Comparison of ENCODE assay signal across 8 mouse cellular contexts in the genomic region with DNA sequence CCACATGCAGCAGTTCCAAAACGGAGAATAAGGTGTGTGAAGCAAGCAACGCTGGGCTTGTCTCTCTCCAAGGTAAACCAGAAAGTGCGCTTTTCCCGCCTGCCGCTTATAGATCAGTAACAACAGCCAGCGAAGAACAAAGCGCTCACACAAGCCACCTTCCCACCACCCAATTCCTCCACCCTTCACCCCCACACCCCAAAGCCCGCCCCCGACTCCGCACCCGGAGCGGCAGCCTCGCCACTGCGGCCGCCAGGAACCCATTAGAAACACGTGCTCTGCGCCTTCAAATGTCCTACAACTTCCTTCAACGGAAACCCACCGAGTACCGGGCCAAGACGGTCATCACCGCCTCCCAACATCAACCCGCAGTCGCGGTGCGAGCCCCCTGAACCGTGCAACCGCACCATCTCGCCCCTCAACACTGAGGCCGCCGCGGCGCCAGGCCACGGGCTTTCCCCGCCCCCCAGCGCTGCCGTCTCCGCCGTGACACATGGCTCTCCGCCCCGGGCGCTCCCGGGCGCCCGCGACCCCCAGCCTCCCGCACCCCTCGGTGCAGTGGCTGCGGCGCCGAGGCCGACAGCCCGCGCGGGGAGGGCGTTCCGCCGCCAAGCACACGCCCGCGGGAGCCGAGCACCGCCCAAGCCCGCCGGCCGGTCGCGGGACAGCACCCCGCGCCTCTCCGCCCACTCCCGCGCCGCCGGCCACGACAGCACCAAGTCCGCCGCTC. TPM values are rescaled to one million over a fixed set of nuclear protein-coding genes. Genes with fewer than 3 reads are reported as not detected.
A peak's percentile ranks its signal among the peaks of the same experiment; 100 is the strongest.
DNase-seq lines count a peak whose midpoint lies in the region; ATAC-seq lines count a peak whose summit lies in the region.

No protein-coding gene starts in this region.

- DNase-seq in 416B (ENCODE audit: low read depth) = peak; percentile 49
- peak; percentile 30 for DNase-seq in adrenal gland, adult 8-10 months
- DNase-seq in embryonic facial prominence, embryonic 11.5 days (ENCODE audit: low spot score) = peak; percentile 39
- peak; percentile 47 to 53 for DNase-seq in heart, adult 18-20 months
- peak; percentile 51 for DNase-seq in kidney, adult 18-20 months
- DNase-seq in spleen, postnatal 36 days (ENCODE audit: low spot score in 2 of 2) = peak; percentile 41 to 45

- no peaks in the 10 kb centered on the region; the same call in 1 of the 2 replicates for H3K4me1 ChIP-seq in embryonic facial prominence, embryonic 11.5 days (ENCODE audit: control insufficient read depth, insufficient read depth, low read length)
- H3K4me1 ChIP-seq in limb, embryonic 12.5 days (replicated peaks) = peaks cover 10% of the 10 kb centered on the region
- H3K4me1 ChIP-seq in midbrain, embryonic 16.5 days (ENCODE audit: control insufficient read depth, insufficient read depth, low read length) = peaks cover 21% of the 10 kb centered on the region

- ATAC-seq in embryonic facial prominence, embryonic 11.5 days (replicated peaks; ENCODE audit: insufficient number of reproducible peaks, low FRiP score, low TSS enrichment, low read depth) = no peak
- no peak; the same call in 1 of the 2 replicates for ATAC-seq in limb, embryonic 12.5 days (ENCODE audit: insufficient number of reproducible peaks, insufficient read depth, low FRiP score, low TSS enrichment, low read depth)
- peak; percentile 0; the same call in 1 of the 2 replicates for ATAC-seq in midbrain, embryonic 16.5 days

- peak overlapping the region; percentile 98 for H3K27ac ChIP-seq in embryonic facial prominence, embryonic 11.5 days (replicated peaks; ENCODE audit: low read depth, low read length)
- peak overlapping the region; percentile 99 for H3K27ac ChIP-seq in limb, embryonic 12.5 days
- peak overlapping the region; percentile 100 for H3K27ac ChIP-seq in midbrain, embryonic 16.5 days (ENCODE audit: low read length)

- no peaks in the 10 kb centered on the region for H3K27me3 ChIP-seq in embryonic facial prominence, embryonic 11.5 days (ENCODE audit: control insufficient read depth, insufficient read depth, low read length)
- H3K27me3 ChIP-seq in limb, embryonic 12.5 days = no peaks in the 10 kb centered on the region
- no peaks in the 10 kb centered on the region for H3K27me3 ChIP-seq in midbrain, embryonic 16.5 days (ENCODE audit: control insufficient read depth, insufficient read depth, low read depth, low read length)

- WGBS in embryonic facial prominence, embryonic 11.5 days = under 1% methylated on average over 76 of the region's 78 CpGs
- WGBS in limb, embryonic 12.5 days = under 1% methylated on average over 77 of the region's 78 CpGs
- WGBS in midbrain, embryonic 16.5 days = under 1% methylated on average over 61 of the region's 78 CpGs

- peak overlapping the region; percentile 99 for H3K9ac ChIP-seq in embryonic facial prominence, embryonic 11.5 days (replicated peaks; ENCODE audit: low read length)
- H3K9ac ChIP-seq in limb, embryonic 12.5 days (replicated peaks) = peak overlapping the region; percentile 99
- H3K9ac ChIP-seq in midbrain, embryonic 16.5 days (ENCODE audit: low read depth, low read length) = peak overlapping the region; percentile 97

- no peaks in the 10 kb centered on the region for H3K9me3 ChIP-seq in embryonic facial prominence, embryonic 11.5 days (replicated peaks; ENCODE audit: control insufficient read depth, low read length)
- H3K9me3 ChIP-seq in limb, embryonic 12.5 days = no peaks in the 10 kb centered on the region
- no peaks in the 10 kb centered on the region for H3K9me3 ChIP-seq in midbrain, embryonic 16.5 days (replicated peaks; ENCODE audit: control insufficient read depth, low read length, poor library complexity, severe bottlenecking)

- H3K36me3 ChIP-seq in embryonic facial prominence, embryonic 11.5 days (replicated peaks; ENCODE audit: control insufficient read depth, insufficient read depth, low read depth, low read length) = no peaks in the 10 kb centered on the region; the same call in 1 of the 2 replicates
- peaks cover 18% of the 10 kb centered on the region for H3K36me3 ChIP-seq in limb, embryonic 12.5 days
- H3K36me3 ChIP-seq in midbrain, embryonic 16.5 days (ENCODE audit: control insufficient read depth, insufficient read depth, low read length) = 0 out of 2 replicates have a peak, but pooled peaks cover 5% of the 10 kb centered on the region

- H3K4me3 ChIP-seq in embryonic facial prominence, embryonic 11.5 days (ENCODE audit: low read depth, low read length) = peak overlapping the region; percentile 100
- H3K4me3 ChIP-seq in limb, embryonic 12.5 days (replicated peaks) = peak overlapping the region; percentile 100
- H3K4me3 ChIP-seq in midbrain, embryonic 16.5 days (ENCODE audit: low read depth, low read length) = peak overlapping the region; percentile 98

- H3K4me2 ChIP-seq in embryonic facial prominence, embryonic 11.5 days (ENCODE audit: low read depth, low read length) = peak overlapping the region; percentile 80
- peak overlapping the region; percentile 79 for H3K4me2 ChIP-seq in limb, embryonic 12.5 days
- peak overlapping the region; percentile 90 for H3K4me2 ChIP-seq in midbrain, embryonic 16.5 days (ENCODE audit: low read length)

RNA-seq across cellular contexts. Expression of gene Syncrip, which starts 1.1 kb away (rescaled TPM):
- 10 to 100 TPM; 57.7 to 79.2 (median 71.1) TPM for total RNA-seq in adrenal gland, adult 8-10 months (2022)
- polyA plus RNA-seq in embryonic facial prominence, embryonic 11.5 days (2014; fragmentation: Nextera tagmentation; extraction: Ambion mirVana) = 150 and 162 TPM in 2 replicates
- 10 to 100 TPM; 56.1 to 61.2 TPM for total RNA-seq in heart, adult 18-20 months (2021)
- polyA plus RNA-seq in limb, embryonic 12.5 days (2016; fragmentation: Nextera tagmentation; extraction: Ambion mirVana) = 124 and 132 TPM in 2 replicates
- polyA plus RNA-seq in midbrain, embryonic 16.5 days (2015; fragmentation: Nextera tagmentation; extraction: Ambion mirVana) = 75.2 and 87.6 TPM in 2 replicates

RNA-seq across cellular contexts. Expression of gene Gm20537, which starts 24.8 kb away (rescaled TPM):
- 1 to 10 TPM in 3 of 4 experiments, not detected in 1; 1.1 to 2.8 (median 1.1) TPM for total RNA-seq in adrenal gland, adult 8-10 months (2022)
- 0.43 TPM in 1 of 2 replicates, not detected in the other for polyA plus RNA-seq in embryonic facial prominence, embryonic 11.5 days (2014; fragmentation: Nextera tagmentation; extraction: Ambion mirVana)
- total RNA-seq in heart, adult 18-20 months (2021) = under 1 TPM in 1 of 2 experiments, not detected in 1; 0.65 TPM
- 0.93 and 1.7 TPM in 2 replicates for polyA plus RNA-seq in limb, embryonic 12.5 days (2016; fragmentation: Nextera tagmentation; extraction: Ambion mirVana)
- 0.35 and 0.66 TPM in 2 replicates for polyA plus RNA-seq in midbrain, embryonic 16.5 days (2015; fragmentation: Nextera tagmentation; extraction: Ambion mirVana)

RNA-seq across cellular contexts. Expression of gene Snx14, which starts 42.5 kb away (rescaled TPM):
- total RNA-seq in adrenal gland, adult 8-10 months (2022) = 10 to 100 TPM; 59.6 to 64.5 (median 63.1) TPM
- polyA plus RNA-seq in embryonic facial prominence, embryonic 11.5 days (2014; fragmentation: Nextera tagmentation; extraction: Ambion mirVana) = 21.1 and 21.3 TPM in 2 replicates
- 10 to 100 TPM; 23.3 to 24.9 TPM for total RNA-seq in heart, adult 18-20 months (2021)
- polyA plus RNA-seq in limb, embryonic 12.5 days (2016; fragmentation: Nextera tagmentation; extraction: Ambion mirVana) = 23.2 and 24.9 TPM in 2 replicates
- 42.5 and 43.4 TPM in 2 replicates for polyA plus RNA-seq in midbrain, embryonic 16.5 days (2015; fragmentation: Nextera tagmentation; extraction: Ambion mirVana)
